Mouse (Mus musculus) G1E (cell line): ENCODE data around the gene Ces2c. TPM values are rescaled to one million over a fixed set of nuclear protein-coding genes. Genes with fewer than 3 reads are reported as not detected.
"Not testable (repeated sequence)": the region's sequence is repeated elsewhere in the genome, so short reads cannot be mapped to it uniquely, and the experiment has no call there.

Experiments
- ATAC-seq: 2 replicates; pipeline ENCODE4 v1.8.0; 2016; ENCODE audit warnings: mild to moderate bottlenecking; ENCODE audit not compliant: insufficient number of reproducible peaks, poor library complexity, low FRiP score, severe bottlenecking; ENCODE audit errors: extremely low read depth
- DNase-seq: peaks from one replicate; pipeline ENCODE4 v3.0.0; 2012; ENCODE audit warnings: low spot score
- H3K27me3 ChIP-seq: 2 replicates; pipeline ENCODE4 v1.6.1; 2012; ENCODE audit warnings: mild to moderate bottlenecking, low read length, inconsistent platforms; ENCODE audit not compliant: insufficient read depth
- H3K36me3 ChIP-seq: replicated peaks from 2 replicates; pipeline ENCODE3; 2012; ENCODE audit warnings: mild to moderate bottlenecking, inconsistent platforms
- H3K4me1 ChIP-seq: 2 replicates; pipeline ENCODE4 v1.6.1; 2012; ENCODE audit warnings: low read depth, low read length, inconsistent platforms, mixed read lengths; ENCODE audit not compliant: insufficient read depth
- H3K4me3 ChIP-seq: 2 replicates; pipeline ENCODE4 v1.5.1; 2012; ENCODE audit warnings: low read depth, mild to moderate bottlenecking, inconsistent platforms, low read length, moderate library complexity, mixed read lengths
- H3K9me3 ChIP-seq: replicated peaks from 2 replicates; pipeline ENCODE4 v1.6.1; 2012; ENCODE audit warnings: inconsistent platforms
- CTCF ChIP-seq: IDR thresholded peaks from 2 replicates; pipeline ENCODE4 v1.5.1; 2012; ENCODE audit warnings: low read depth, low read length, inconsistent platforms, mixed read lengths
- GATA1 ChIP-seq: IDR thresholded peaks from 2 replicates; pipeline ENCODE4 v1.6.1; 2012; ENCODE audit warnings: borderline replicate concordance, low read length, inconsistent platforms, mixed read lengths
- GATA2 ChIP-seq: IDR thresholded peaks from 2 replicates; pipeline ENCODE4 v1.6.1; 2012; ENCODE audit warnings: low read depth, low read length, inconsistent platforms, borderline replicate concordance
- POLR2AphosphoS5 ChIP-seq: IDR thresholded peaks from 2 replicates; pipeline ENCODE4 v1.6.1; 2012; ENCODE audit warnings: low read depth, low read length, inconsistent platforms; ENCODE audit not compliant: insufficient replicate concordance
- TAL1 ChIP-seq: conservative IDR thresholded peaks from 2 replicates; pipeline ENCODE4 v1.6.1; 2012; ENCODE audit warnings: low read depth, low read length, inconsistent platforms, mixed read lengths
- polyA plus RNA-seq: library from polyadenylated mRNA; stranded (reverse); fragments of >175 nt; gene quantifications from 2 replicates; pipeline ENCODE4 v1.2.3, GENCODE M21; 2012
- total RNA-seq, 2 experiments: library from RNA; stranded (forward) in 1 of 2; stranded (reverse) in 1 of 2; fragments of 200-1000 nt in 1 of 2; fragments of >200 nt in 1 of 2; fragmentation: Nextera tagmentation in 1 of 2; gene quantifications; 2 replicates each; pipeline ENCODE4 v1.2.3; 2014 to 2017

Ces2c gene
- total and polyA plus RNA-seq, 3 experiments, result 0.66 TPM; not detected in 2

DNA sequence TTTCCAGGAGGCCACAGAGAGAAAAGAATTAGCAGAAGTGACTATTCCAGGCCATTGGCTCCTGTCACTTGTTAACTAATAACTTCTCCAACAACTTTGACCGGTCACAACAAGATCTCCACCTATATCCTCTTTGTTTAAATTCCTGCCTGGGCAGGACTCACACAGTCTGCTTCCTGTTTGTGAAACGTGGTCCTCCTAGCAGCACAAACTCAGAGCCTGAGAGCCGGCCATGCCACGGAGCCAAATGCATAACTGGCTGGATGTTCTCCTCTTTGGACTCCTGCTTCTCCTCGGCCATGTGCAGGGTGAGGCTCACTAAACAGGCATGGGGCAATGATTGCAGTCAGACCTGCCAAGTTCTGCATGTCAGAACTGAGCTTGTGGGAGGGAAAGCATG, 15.4 kb upstream of the Ces2c start, which contains the start of gene Ces2b:
Gene Ces2b, plus strand, starts transcription at position 133 of the 400 bp plus-strand sequence.
- ATAC-seq, result no peak
- Histone ChIP-seq H3K36me3 (no peaks in the 10 kb centered on the region), H3K9me3 (no peaks in the 10 kb centered on the region), H3K4me3 (no peak within 1 kb of the TSS), H3K4me1 (no peaks in the 10 kb centered on the region), H3K27me3 (0 out of 2 replicates have a peak, but pooled peaks cover 2% of the 10 kb centered on the region)
- no peak for DNase-seq
- TF ChIP-seq GATA1 (no peak), POLR2AphosphoS5 (no peak), CTCF (no peak)

- H3K27me3 ChIP-seq, result peaks cover 11% of the 10 kb centered on the region; the same call in 1 of the 2 replicates
- ATAC-seq, result no peak
- H3K4me3 ChIP-seq, result no peak overlapping the region
- no peaks in the 10 kb centered on the region for H3K4me1 ChIP-seq
- DNase-seq, result no peak
- no peaks in the 10 kb centered on the region for H3K9me3 ChIP-seq
- no peaks in the 10 kb centered on the region for H3K36me3 ChIP-seq
- TF ChIP-seq GATA1 (no peak), POLR2AphosphoS5 (no peak), CTCF (no peak), TAL1 (no peak), GATA2 (no peak)
Measured at GRCm38 (mm10) chr8:104841360-104842078, 5.3 kb upstream of the Ces2c start.

DNA sequence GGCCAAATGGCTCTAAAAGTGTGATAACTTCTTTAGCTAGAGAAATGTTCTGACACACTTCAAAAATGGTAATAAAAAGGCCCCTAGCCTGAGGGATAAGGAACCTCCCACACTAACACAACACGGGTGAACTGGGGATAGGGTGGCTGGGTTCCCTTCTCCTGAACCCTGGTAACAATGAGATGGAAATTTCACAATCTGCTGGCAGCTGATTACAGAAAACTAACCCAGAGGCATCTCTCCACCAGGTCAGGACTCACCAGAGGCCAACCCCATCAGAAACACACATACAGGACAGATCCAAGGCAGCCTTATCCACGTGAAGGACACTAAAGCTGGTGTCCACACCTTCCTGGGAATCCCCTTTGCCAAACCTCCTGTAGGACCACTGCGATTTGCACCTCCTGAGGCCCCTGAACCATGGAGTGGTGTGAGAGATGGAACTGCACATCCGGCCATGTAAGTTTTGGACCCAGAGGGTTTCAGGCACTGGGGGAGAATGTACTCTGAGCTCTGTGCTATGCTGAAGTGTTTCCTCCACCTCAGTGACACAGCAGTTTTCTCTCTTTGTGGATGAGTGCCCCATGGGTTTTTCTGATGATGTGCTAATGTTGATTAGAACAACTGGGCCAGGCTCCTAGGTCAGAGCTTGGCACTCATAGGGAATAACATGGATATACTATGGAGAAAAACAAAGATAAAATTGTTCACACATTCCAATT, 1.0 kb downstream of the Ces2c start:
- Histone ChIP-seq H3K9me3 (no peaks in the 10 kb centered on the region), H3K36me3 (no peaks in the 10 kb centered on the region), H3K27me3 (peaks cover 11% of the 10 kb centered on the region; the same call in 1 of the 2 replicates), H3K4me1 (no peaks in the 10 kb centered on the region), H3K4me3 (no peak overlapping the region)
- no peak for DNase-seq
- TF ChIP-seq GATA1 (no peak), TAL1 (no peak), CTCF (no peak), POLR2AphosphoS5 (no peak), GATA2 (no peak)
- ATAC-seq, result no peak

DNA sequence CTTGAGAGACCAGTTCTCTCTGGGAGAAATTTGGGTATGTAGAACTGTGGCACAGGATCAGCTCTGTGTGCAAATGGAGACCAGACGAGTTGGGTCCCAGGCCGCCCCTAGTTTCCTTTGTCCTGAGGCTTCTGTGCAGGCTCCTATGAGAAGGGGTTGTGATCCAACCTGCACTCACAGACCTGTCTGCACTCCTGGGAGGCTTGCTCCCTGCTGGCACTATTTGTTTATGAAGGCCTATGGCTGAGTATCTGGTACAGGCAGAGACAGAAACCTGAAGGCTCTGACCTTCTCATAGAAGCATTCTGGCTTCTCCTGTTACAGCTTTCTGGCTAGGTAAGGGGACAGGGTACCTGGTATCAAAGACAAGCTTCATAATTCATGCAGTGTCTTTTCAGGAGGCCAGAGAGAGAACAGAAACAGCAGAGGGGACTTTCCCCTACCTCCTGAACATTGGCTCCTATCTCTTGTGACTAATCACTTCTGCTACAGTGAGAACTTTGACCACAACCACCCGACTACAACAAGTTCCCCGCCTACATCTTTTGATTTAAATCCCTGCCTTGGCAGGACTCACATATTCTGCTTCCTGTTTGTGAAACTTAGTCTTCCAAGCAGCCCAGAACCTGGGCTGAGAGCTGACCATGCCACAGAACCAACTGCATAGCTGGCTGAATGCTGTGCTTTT, 20.1 kb downstream of the Ces2c start:
- ATAC-seq, H3K36me3 ChIP-seq, H3K27me3 ChIP-seq, DNase-seq, H3K4me3 ChIP-seq, H3K9me3 ChIP-seq, H3K4me1 ChIP-seq: not testable (repeated sequence)

DNA sequence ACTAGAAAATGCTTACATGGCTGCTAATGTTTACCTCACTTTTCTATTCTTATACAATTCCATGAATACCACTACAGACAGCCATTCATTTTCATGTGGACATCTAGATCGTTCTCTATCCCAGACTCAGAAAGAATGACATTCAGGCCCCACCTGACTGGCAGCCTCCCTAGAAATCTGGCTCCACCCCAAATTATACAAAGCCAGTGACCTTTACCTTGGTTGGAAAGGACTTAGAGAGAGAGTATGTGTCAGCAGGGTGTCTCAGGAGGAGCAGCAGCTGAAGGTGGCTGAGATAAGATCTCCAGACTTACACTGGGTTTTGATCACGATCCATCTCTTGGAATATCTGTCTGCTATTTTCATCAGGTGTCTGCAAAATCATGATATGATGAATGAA, 22.0 kb downstream of the Ces2c start:
- not testable (repeated sequence) for DNase-seq, H3K9me3 ChIP-seq, H3K4me3 ChIP-seq, H3K4me1 ChIP-seq, H3K36me3 ChIP-seq, ATAC-seq, H3K27me3 ChIP-seq

GRCm38 (mm10) chr8:104886223-104886926, 39.5 kb downstream of the Ces2c start:
- not testable (repeated sequence) for H3K4me3 ChIP-seq, DNase-seq, H3K9me3 ChIP-seq, ATAC-seq, H3K4me1 ChIP-seq, H3K27me3 ChIP-seq, H3K36me3 ChIP-seq
